Mouse (Mus musculus) right cerebral cortex, postnatal 36 days (tissue): Measurements from ENCODE around the gene Chrm1.

Experiments
- DNase-seq, 2 experiments: peaks; one replicate each; pipeline ENCODE4 v3.0.0; 2022; ENCODE audit warnings: low spot score in 2 of 2, mixed read lengths in 1 of 2

The Chrm1 gene

DNA sequence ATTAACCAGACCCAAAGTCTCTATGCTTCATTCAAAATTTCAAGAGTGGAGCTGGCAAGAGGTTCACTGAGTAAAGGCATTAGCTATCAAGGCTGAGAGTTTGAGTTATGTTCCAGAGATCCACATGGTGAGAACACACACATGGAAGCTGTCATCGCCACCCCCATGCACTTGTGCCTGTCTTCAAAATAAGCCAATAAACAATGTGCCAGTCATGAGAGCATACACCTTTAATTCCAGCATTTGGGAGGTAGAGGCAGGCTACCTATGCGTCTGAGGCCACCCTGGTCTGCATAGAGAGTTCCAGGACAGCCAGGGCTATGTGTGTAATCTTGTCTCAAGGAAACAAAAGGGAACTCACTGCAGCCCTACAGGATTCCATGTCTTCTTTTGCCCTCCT lies 20.0 kb downstream of the Chrm1 start:
- DNase-seq, result no peak

DNA sequence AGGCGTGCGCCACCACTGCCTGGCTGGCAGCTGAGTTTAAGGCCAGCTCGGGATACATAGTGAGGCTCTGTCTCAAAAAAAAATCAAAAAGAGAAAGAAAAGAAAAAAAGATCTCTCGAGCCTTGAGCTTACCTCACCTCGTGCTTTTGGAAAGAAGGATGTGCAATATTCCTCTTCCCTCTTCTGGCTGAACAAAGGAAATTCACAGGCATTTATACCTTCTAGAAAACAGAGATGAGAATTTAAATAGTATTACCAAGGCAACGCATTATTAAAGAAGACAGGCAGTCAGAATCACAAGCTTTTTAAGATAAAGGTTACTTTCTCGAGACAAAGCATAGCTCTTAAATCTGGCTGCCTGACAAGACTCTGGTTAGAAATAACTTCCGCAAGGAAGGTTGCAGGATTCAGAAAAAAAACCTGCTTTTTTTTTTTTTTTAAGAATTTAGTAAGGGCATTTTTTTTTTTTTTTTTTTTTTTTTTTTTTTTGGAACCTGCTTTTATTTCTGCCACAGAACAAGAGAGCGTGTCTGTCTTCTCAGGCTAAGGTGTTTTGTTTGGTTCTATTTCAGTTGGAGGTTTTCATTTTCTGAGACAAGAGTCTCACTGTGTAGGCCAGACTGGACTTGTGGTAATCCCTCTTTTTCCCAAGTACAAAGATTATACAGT lies 28.4 kb downstream of the Chrm1 start:
- DNase-seq, result no peak

DNA sequence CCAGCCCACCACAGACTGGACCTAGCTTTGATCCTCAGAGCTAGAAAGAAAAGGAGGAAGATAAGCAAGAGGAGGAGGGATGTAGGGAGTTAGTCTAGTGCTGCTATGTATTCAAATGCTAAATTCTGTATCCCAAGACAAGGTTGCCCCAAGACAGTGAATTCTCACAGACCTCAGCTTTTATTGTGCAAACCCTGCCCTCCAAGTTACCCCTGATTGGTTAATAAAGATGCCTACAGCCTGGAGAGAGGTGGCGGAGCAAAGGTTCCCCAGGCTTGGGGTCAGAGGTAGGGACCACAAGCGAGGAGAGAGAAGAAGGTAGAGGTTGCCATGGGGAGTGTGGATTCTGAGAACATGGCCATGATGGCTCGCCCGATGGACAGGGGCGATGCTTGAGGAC lies 29.2 kb downstream of the Chrm1 start:
- DNase-seq, result no peak

DNA sequence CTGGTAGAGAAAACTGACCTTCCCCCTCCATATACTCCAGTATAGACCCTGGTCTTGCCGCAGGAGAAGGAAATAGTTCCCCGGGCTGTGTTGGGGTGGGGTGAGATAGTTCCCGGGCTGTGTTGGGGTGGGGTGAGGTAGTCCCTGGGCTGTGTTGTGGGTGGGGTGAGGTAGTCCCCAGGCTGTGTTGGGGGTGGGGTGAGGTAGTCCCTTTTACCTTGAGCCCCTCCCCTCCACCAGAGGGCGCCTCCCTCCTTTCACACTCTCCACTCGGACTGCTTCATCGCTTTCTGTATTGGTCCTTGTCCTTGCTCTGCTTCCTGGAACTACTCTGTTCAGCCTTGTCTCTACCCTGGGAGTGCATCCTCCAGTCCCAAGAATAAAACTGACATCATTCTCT lies 31.7 kb downstream of the Chrm1 start:
- no peak for DNase-seq

DNA sequence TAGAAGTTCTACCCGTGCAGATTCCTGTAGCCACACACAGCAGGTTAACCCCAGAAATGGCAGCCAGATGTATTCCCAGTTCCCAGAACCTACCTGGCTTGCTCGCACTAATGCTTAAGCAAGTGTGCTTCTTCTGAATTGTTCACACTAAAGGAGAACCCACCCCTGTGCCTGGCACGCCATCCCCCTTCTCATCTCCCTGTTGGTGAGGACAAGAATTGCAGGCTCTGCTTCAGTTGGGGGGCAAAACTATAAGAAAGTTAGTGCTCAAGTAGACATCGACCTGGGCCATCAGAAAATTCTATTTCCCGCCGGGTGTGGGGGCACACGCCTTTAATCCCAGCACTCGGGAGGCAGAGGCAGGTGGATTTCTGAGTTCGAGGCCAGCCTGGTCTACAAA lies 36.1 kb downstream of the Chrm1 start:
- no peak for DNase-seq

DNA sequence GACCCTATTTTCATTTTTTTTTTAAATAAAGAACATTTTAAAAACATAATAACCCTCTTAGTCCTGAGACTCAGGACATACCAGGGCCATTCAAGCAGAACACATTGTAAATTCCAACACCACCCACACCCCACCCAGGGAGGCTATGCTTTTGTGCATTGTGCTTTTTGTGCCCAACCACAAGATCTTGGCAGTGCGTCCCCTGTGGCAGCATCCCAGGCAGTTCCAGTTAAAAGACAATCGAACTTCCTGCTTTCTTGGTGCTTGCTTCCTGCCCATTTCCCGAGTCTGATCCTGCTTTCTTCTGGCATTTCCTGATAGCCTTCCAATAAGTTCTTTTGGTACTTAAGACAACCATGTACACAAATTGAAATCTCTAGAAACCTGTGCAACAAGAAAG lies 38.9 kb downstream of the Chrm1 start:
- DNase-seq, result no peak

DNA sequence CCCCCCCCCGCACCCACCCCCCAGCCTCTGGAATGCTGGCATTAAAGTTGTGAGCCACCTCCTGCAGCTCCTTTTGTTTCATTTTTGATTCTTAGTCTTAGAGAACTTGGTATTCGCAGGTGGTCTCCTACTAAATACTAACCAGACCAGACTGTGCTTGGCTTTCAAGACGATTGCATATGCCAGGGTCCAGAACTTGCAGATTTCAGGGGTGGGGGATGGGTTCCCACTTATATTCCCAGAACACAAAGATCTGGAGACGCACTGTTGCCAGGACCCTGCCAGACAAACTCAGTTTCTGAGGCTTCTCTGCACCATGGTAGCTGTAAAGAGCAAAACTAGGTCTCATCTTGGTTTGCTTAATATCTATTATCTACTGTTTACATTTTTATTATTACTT lies 40.0 kb downstream of the Chrm1 start:
- DNase-seq, result no peak

DNA sequence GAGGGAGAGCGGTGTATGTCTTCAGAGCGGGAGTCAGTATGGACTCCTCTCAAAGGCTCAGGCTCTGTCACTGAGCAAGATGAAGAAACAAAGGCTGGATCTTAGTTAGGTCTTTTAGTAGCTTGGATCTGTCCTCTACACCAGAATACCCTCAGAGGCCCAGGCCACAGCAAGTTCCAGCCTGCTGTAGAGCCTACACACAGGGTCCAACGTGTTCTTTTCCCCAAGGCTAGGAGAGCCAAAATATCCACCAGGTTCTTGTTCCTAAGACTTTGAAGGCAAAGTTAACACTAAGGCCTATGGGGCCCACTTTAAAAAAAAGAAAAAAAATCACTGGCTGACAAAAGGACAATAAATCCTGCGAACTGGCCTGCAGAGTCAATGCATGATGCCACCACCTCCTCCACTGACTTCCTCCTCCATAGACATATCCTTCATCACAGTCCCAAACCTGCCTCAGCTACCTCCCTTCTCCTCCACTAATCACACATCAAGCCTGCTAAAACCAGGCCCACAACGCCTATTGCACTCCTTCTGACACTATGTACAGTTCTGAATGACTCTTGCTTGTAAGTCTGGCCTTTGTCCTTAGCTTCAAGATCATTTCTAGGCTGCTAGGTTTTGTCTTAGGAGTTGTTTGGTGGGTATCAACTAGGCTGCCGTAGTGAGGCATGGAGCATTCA lies 41.6 kb downstream of the Chrm1 start:
- no peak for DNase-seq

DNA sequence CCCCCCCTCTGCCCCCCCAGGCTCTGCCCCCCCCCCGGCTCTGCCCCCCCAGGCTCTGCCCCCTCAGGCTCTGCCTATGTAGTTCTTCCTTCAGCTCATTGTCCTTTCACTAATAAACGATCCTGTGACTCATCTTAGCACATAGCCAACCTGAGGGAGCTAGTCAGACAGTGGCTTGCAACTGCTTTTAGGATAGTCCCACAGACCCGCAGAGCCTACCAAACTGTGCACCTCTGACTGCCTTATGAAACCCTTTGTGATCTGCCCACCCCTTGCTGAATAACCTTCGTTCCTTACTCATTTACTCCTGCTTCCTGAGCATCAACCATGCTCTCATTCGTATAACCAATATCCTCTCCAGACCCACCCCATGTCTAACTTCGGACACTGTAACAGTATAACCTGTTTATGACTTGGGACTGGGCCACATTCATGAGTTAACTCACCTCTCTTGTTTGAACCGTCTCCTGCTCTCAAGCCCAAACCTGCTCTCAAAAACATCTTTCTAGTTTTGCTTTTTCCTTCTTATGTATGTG lies 42.6 kb downstream of the Chrm1 start:
- DNase-seq, result no peak

DNA sequence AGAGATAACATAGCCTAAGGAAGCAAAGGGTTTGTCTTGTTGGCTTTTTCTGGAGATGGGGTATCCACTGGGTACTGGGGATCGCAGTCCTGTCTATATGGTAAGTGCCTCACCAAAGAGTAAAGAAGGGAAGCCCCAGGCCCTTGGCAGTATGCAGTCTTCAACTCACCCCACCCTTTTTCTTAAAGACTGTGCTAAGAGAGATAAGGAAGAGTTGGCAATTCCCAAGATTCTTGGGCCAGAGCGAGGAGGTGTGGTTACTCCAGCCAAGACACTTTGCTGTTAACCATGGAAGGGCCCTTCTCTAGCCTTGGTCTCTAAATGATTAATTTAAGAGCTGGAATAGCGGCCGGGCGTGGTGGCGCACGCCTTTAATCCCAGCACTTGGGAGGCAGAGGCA lies 43.3 kb downstream of the Chrm1 start:
- DNase-seq, result no peak

DNA sequence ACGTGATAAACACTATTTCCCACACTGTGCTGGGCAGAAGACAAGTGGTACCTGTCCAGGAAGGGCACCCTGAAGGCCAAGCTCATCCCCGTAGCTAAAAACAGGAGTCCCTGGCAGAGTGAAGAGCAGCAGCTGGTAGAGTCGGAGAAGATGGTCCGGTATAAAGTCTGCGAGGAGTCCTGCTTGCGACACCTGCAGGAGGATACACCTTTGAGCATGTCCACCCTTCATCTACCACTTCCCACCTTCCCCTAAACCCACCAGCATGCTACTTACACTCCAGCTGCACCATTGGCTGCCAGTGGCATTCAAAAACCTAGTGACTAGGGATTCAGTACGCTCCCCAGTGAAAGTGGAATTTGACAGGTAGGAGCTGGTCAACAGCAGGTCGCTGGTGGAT lies 45.4 kb downstream of the Chrm1 start:
- no peak for DNase-seq

DNA sequence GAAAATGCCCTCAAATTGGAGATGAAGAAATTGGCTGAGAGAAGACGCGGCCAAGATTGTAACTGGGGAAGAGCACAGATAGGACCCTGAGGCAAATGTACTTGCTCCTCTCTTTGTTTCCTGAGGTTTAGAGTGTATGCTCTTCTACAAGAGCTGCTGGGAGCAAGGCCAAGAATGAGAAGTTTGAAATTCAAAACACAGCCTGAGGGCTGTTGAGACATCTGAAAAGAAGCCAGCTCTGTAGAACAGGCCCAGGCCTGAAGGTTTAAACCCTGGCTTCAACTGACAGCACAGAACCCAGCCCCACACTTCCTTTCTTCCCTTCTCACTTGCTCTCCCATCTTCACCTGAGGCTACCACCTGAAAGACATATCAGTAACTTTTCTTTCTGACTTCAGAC lies 46.5 kb downstream of the Chrm1 start:
- no peak for DNase-seq

DNA sequence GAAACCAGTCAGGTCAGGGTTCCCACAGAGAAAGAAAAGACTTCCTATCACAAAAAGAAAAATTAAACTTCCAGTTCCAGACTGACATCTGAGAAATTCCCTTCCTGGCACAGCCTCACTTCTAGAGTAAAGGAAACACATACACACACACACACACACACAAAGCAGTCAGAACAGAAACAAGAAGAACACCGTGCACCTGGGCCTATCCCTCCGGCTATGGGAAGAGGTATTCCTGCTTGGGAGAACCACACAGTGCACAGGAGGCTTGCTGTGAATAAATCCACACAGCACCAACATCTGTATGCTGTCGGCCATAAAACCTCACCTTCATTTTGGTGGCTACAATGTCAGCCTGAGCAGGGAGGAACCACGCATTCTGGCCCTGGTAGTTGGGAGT lies 47.9 kb downstream of the Chrm1 start:
- DNase-seq, result no peak

DNA sequence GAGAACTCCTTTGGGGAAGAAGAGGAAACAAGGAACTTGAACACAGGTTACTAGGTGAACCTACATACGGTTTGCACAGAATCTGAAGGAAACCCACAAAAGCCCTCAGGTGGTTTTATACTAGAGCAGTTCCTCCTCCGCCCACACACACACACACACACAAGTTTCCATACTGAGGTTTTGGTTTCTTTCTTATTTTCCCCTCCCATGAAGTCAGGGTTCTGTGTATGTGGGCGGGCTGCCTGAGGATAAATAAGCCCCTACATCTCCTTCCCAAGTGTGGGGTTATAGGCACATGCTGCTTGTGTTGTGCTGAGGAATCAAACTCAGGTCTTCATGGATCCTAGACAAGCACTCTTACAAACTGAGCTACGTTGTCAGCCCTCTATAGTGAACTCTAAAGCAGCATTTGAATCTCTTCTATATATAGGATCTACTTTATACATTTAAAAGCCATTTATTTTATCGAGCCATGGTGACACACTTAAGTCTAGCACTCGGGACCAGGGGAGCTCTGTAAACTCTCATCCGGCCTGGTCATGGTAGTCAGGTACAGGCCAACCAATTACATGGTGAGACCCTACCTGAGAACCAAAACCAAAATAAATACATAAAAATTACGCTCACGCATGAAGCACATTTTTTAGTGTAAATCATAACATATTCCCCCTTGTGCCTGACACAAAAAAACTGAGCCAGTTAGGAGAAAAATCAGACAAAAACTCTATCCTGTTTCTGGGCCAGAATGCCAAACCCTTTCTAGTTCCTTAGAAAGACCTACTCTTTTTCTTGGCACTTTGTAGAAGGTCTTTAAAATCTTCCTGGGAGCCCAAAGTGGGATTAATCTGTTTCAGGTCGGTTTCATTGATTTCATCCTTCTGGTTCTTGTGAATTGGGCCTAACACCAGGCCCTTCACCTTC lies 48.6 kb downstream of the Chrm1 start:
- DNase-seq, result no peak

DNA sequence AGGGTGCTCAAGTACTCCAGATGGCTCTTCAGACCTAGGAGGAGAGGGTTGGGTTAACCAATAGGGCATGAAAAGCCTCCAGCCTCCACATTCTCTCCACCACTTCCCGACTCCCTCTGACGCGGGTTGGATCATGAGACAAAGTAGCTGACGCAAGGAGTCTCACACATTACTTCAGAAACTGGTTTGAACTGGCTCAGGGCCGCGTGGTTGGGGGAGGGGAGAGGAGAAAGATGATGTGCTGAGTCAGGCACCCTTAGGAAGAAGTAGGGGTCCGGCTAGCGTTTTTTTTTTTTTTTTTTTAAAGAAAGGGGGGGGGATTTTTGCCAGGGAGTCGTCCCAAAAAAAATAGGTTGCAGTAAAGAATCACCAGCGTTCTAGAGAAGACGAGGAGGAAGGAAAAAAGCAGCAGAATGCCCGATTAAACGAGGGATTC lies 49.3 kb downstream of the Chrm1 start:
- DNase-seq, result peak in 1 of 2 experiments; percentile 66

DNA sequence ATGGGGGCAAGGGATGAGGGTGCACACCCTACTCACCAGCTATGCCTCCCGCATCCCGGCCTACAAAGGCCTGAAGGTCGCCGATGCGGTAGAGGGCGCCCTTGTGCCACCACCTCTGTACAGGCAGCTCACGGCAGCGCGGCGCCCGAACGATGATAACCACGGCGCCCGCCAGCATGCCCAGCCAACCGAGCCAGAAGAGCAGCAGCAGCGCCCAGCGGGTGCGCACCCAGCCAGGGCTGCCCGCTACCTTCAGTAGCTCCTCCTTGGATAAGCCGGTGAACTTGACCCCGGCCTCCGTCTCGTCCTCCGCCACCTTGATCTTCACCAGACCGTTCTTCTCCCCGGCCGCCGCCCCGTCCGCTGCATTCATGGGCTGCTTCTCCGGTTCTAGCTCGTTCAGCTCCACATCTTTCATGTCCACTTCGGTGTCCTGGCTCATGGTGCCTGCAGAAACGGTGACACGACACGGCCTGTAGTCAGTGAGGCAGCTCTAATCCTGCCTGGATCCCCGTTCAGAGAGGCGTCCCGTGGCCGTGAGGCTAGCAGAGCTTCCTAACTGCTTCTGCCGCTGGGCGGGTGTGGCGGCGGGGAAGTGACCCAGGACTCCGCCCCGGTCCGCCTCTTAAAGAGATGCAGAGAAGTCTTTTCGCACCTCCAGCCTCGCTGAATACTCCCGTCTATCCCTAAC lies 49.9 kb downstream of the Chrm1 start:
- peak; percentile 90 to 91 for DNase-seq

DNA sequence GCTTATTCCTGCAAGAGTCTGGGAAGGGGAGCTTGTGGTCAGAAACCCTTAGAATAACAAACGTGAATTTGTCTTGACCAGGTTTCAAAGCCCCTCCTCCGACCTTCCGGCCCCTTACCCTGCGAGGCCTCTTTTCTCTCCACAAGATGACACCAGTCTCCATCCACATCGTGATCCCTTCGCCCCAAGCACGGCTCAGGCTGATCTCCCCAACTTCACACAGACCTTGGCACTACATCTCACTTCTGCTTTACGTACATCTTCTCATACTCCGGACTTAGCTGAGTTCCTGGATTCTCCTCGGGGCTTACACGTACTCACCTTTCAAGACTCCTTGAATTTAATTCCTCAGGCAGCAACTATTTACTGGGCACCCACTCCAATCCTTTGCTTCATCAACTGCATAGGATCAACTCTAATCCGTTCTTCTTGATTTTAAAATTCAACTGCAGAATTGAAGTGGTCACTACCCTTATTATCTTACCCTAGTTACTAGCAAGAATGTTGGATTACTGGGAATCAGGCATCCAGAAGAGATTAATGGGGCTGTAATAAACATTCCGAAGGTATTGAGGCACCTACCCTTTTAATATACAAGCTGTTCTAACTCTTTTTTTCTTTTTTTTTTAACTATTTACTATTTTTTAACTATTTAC lies 50.5 kb downstream of the Chrm1 start:
- DNase-seq, result no peak

DNA sequence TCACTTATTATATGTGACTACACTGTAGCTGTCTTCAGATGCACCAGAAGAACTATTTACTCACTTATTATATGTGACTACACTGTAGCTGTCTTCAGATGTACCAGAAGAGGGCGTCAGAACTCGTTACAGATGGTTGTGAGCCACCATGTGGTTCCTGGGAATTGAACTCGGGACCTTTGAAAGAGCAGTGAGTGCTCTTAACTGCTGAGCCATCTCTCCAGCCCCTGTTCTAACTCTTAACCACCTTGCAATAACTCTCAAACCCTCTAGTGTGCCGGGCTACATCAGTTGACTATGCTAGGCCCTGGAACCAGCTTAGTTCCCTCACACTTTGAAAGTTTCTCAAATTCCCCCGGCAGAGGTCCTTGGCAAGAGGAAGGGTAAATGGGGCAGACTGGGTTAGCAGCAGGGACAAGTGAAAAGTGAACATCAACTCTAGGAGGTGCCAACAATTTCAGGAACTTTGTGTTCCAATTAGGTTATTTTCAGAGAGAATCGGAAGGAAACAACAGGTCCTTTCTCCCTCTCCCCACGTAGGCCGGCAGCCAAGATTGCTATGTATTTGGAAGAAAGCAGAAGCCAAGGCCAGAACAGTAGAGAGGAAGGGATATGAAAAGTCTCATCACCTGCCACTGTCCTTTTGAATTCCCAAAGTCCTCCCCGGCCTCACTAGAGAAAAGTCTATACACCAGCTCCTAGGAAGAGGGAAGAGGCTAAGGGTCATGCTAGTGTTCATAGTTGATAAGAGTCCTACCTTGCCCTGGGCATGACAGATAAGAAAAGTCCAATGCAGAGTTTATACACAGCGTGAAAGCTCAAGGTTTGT lies 51.3 kb downstream of the Chrm1 start:
- no peak for DNase-seq

DNA sequence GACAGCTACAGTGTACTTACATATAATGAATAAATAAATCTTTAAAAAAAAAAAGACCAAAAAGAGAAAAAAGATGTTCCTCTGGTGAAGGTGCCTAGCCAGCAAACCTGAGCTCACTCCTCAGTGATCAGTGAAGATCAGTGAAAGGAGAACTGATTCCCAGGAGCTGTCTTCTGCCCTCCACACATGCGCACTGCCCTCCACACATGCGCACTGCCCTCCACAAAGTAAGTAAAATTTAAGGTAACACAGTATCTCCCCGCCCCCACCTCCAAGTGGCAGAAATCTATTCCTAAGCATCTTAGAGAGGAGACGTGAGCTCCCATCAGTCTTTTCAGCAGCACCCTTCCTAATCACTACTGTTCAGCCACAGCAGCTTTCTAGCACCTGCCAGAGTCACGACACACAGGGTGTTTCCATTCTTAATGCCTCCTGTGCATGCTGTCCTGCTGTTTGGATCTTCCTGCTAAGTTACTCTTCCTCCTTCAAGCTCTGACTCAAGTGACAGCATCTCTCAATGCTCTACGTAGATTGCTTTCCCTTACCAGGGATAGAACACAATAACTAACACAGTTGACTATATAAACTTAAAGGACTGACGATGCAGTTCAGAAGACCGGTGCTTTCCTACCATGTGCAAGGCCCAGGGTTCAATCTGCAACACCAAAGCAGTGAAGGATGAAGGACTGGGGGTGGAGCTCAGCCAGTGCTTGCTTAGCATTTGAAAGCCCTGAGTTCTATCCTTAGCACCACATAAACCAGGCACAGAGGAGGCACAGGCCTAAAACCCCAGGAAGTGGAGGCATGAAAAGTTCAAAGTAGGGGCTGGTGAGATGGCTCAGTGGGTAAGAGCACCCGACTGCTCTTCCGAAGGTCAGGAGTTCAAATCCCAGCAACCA lies 52.5 kb downstream of the Chrm1 start:
- no peak for DNase-seq
